Mouse (Mus musculus) cerebellum, adult 11-12 months (tissue): ENCODE results near the gene Top2a.

Experiments used
- DNase-seq: peaks from one replicate; pipeline ENCODE4 v3.0.0; 2022

Gene Top2a

DNA sequence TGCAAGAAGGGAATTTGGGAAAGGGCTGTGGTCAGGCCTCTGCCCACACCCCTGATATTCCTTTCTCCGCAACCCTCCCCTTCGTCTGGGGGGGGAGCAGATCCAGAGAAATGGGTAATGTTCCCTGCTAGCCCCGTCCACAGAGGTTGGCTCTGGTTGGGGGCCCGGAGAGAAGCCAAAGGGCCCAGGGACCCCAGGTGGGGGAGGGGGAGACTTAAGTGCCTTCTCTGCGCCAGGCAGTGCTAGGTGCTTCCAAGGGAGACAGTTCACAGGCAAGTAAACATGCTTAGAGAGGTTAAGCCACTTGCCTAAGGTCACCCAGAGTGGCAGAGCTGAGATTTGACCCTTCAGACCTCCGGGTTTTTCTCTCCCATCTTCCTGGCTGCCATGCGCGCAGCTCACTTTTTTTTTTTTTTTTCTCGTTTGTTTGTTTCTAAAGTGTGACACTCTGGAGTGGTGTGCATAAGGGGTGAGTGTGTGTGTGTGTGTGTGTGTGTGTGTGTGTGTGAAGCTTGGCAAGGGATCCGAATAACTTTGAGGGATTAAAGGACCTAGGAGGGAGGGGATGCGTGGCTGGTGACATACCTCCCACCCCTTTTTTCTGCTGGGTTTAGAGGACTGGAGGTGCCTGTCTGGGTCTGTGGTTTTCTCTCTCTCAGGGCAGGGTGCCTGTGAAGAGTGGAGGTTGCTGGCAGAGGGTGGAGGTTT, 78.9 kb downstream of the Top2a start:
- DNase-seq: no peak

DNA sequence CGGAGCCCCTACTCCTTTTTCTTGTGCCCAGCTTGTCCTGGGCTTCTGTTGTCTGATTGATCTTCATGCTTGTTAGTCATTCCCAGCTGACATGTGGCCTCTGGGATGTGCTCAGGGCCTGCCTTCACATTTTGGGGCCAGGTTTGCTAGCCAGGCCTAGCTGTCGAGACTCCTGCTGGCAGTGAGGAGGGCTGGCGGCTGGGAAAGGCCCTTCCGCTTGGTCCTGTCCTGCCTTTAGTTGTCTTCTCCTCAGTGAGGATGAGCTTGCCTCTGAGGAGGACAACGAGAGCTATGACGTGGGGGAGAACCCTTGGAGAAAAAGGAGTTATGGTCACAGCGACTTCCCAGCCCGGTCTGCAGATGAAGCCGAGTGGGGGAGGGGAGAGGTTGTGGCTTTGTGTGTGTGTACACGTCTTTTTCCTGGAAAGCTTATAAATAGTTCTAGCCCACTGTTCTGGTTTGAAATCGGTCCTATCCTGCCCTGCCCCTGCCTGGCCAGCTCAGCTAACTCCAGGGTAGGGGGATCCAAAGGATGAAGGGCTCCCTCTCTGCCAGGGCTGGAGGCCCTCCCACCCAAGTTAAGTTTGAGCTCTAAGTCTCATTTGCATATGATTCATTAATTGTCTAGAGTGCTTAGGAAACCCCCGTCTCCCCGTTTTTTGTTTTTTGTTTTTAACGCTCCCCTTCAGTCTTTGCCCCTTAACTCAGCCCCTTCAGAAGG, 80.1 kb downstream of the Top2a start:
- DNase-seq: no peak
